Mouse (Mus musculus): ENCODE data around the gene Stat5b.

DNA sequence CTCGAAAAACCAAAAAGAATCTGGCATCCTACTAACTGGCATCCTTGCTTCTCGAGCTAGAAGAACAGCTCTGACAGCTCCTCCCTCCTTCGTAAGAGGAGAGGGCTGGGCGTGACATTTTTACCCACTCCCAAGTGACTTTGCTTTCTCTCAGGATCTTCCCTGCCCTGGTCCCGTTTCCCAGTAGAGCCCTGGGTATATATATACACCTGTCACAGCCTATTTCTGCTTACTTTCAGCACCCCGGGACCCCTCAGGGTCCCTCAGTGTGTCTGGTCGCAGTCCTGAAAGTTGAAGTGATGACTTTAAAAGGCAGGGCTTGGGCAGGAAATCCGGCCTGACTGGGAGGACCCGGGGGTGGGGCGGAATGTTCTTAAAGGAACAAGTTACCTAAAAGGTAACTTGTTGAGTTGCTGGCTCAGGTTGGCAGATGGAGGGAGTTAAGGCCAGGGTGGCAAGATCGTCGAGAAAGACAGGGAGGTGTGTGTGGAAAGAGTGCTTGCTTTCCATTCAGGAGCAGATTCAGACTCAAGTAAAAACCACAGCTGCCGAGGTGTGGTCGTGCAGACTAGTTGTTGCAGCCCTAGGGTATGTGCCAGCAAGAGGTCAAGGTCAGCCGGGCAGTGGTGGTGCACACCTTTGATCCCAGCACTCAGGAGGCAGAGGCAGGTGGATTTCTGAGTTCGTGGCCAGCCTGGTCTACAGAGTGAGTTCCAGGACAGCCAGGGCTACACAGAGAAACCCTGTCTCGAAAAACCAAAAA is 79.7 kb downstream of the Stat5b start, which contains the start of gene Ghdc:
- TF ChIP-seq CTCF (IDR thresholded peaks at IDR 0.05; ENCODE audit: insufficient read depth, low read length) (no peak), POLR2A (IDR thresholded peaks at IDR 0.05; ENCODE audit: borderline replicate concordance, extremely low read depth, low read depth, low read length) (no peak)

Measured in lung, adult 2 months (tissue).